Mouse (Mus musculus) olfactory bulb, adult 2 months (tissue): ENCODE measurements around the gene Tmem163.

ENCODE experiments used
- CTCF ChIP-seq: fragments of 200-500 bp; IDR thresholded peaks from 2 replicates; pipeline ENCODE4 v1.5.1; 2012; ENCODE audit warnings: low read depth, mild to moderate bottlenecking, low read length, moderate library complexity; ENCODE audit not compliant: insufficient read depth
- POLR2A ChIP-seq: fragments of 200-500 bp; IDR thresholded peaks from 2 replicates; pipeline ENCODE4 v1.6.1; 2012; ENCODE audit warnings: mild to moderate bottlenecking, low read depth, low read length, moderate library complexity; ENCODE audit not compliant: insufficient read depth

DNA sequence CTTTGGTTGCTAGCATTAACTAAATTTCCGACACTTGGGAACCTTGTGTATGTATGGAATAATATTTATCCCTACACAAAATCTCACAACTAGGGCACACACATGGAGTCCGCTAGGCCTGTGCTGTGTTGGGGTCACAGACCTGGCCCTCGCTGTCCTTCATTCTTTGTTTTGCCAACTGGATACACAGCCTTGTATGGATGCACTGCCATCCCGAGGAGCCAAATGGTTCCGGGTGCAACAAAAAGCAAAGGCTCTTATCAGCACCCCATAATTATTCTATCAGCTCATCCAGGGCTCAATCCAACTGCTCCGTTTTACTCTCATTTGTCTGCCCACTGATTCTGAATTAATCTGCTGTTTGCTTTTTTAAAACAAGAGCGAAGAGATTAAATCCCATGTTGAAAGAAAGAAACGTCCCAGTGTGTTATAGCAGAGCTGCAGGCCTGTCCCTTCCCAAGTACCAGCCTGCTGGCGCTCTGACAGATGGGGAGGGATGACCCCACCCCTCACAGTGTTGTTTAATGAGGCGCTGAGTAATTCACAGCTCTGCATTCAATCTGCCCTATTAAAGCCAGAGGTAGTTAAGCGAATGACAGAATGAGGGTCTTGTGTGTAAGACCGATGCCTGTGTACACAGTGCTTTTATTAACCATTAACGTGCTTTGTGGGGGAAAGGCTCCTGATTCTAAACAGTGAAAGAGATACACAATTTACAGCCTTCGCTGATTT is 148.3 kb downstream of the Tmem163 start:
- no peak for TF ChIP-seq CTCF
- no peak for TF ChIP-seq POLR2A
